Mouse (Mus musculus) gastrocnemius, adult 8-10 months (tissue): Measurements from ENCODE around the gene Olfr1305. TPM values are rescaled to one million over a fixed set of nuclear protein-coding genes. Genes with fewer than 3 reads are reported as not detected.

Experiments
- DNase-seq, 2 experiments: peaks; one replicate each; pipeline ENCODE4 v3.0.0; 2022; ENCODE audit warnings: low spot score in 2 of 2
- total RNA-seq, 4 experiments: library from RNA; stranded (reverse); gene quantifications; 2 replicates each; pipeline ENCODE4 v1.2.4; 2022

The Olfr1305 gene
- total RNA-seq, result not detected

GRCm38 (mm10) chr2:111877049-111877448 is at the start of gene Olfr1305:
Olfr1305 (minus strand) TSS chr2:111877149.
- DNase-seq, result no peak

DNA sequence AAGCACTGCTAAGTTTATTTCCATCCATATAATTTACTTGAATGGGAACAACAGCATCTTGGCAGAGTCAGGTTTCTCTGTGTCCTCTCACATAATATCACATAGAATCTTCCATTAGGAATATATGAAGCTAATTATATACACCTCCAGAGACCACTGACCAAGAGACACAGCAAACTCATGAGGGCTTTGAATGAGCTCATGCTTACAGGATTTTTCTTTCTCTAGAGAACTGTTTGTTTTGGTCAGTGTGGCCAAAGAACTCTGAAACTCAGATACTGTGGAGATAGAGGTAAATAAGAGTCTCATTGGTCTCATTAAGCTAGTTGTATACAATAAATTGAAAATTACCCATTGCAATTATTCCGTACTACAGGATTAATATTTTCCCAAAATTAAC is 39.2 kb upstream of the Olfr1305 start, which contains the start of gene Olfr1306:
Olfr1306 (minus strand) TSS at position 101 of the 400 bp plus-strand sequence.
- no peak for DNase-seq

DNA sequence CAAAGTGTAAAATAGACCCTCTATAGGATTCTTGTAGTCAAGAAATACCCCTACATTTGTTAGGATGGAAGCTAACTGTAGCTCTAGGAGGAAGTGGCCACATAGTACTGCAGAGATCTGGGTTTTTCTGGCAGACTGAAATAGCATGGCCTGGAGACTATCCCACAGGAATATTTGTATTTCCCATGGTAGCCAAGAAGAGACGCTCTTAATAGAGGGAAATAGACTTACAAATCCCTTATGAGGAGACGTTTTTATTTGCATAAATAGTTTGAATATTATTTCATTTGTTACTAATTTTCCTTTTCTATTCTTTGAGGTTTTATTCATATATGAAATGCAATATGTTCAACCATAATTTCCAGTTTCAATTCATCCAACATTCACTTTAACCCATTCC is 56.7 kb downstream of the Olfr1305 start, which contains the start of gene Olfr1303:
Olfr1303 (minus strand) TSS at position 101 of the 400 bp plus-strand sequence.
- DNase-seq, result no peak

Other genes with a start within 250 kb of the Olfr1305 start
- gene Olfr1298, start 227.9 kb downstream of the Olfr1305 start, total RNA-seq, result not detected
- not detected for gene Olfr1299, start 215.7 kb downstream of the Olfr1305 start, total RNA-seq
- not detected for gene Olfr1301, start 126.1 kb downstream of the Olfr1305 start, total RNA-seq
- not detected for gene Olfr1302, start 99.7 kb downstream of the Olfr1305 start, total RNA-seq
- not detected for gene Olfr1303, start 56.8 kb downstream of the Olfr1305 start, total RNA-seq
- gene Olfr1306, start 39.1 kb upstream of the Olfr1305 start, total RNA-seq, result not detected
- gene Olfr1307, start 72.3 kb upstream of the Olfr1305 start, total RNA-seq, result under 1 TPM in 1 of 4 experiments, not detected in 3; 0.02 TPM
- not detected for gene Olfr1308, start 87.8 kb upstream of the Olfr1305 start, total RNA-seq
- gene Olfr1309, start 113.1 kb upstream of the Olfr1305 start, total RNA-seq, result not detected
- gene Olfr1310, start 135.6 kb upstream of the Olfr1305 start, total RNA-seq, result not detected
- not detected for gene Olfr1311, start 147.3 kb upstream of the Olfr1305 start, total RNA-seq
- not detected for gene Olfr1312, start 173.1 kb upstream of the Olfr1305 start, total RNA-seq
- gene Olfr1313, start 200.7 kb upstream of the Olfr1305 start, total RNA-seq, result not detected
- gene Olfr1314, start 219.6 kb upstream of the Olfr1305 start, total RNA-seq, result not detected
- gene Olfr1315-ps1, start 238.3 kb upstream of the Olfr1305 start, total RNA-seq, result not detected